Mouse (Mus musculus) thymus, postnatal 0 days (tissue): ENCODE results near the gene Npm1. TPM values are rescaled to one million over a fixed set of nuclear protein-coding genes. Genes with fewer than 3 reads are reported as not detected.
A peak's percentile ranks its signal among the peaks of the same experiment; 100 is the strongest.

Source experiments
- DNase-seq: peaks from one replicate; pipeline ENCODE4 v3.0.0-alpha.2; 2015; ENCODE audit warnings: low spot score
- polyA plus RNA-seq: library from polyadenylated mRNA; unstranded; fragments of >200 nt; fragmentation: Nextera tagmentation; extraction: Ambion mirVana; gene quantifications from 2 replicates; pipeline ENCODE4 v1.2.1, GENCODE M21; 2015

Npm1 gene
- polyA plus RNA-seq, 1 experiment from 2014 or later = 905 TPM

- DNase-seq = no peak
Measured at GRCm38 (mm10) chr11:33180701-33181116, 17.7 kb upstream of the Npm1 start.

GRCm38 (mm10) chr11:33179802-33180201 is 16.8 kb upstream of the Npm1 start:
- DNase-seq = no peak

GRCm38 (mm10) chr11:33176525-33177245 is 13.7 kb upstream of the Npm1 start:
- peak; percentile 41 for DNase-seq

- no peak for DNase-seq
Measured at GRCm38 (mm10) chr11:33175768-33176167, 12.8 kb upstream of the Npm1 start.

- DNase-seq = peak; percentile 59
Measured at GRCm38 (mm10) chr11:33170489-33170888, 7.5 kb upstream of the Npm1 start.

- peak; percentile 74 for DNase-seq
Measured at GRCm38 (mm10) chr11:33162211-33162997, 602 bp downstream of the Npm1 start.

GRCm38 (mm10) chr11:33159741-33160140 is 3.3 kb downstream of the Npm1 start:
- DNase-seq = no peak

- no peak for DNase-seq
Measured at GRCm38 (mm10) chr11:33157453-33158196, 5.4 kb downstream of the Npm1 start.

GRCm38 (mm10) chr11:33156436-33157015 is 6.5 kb downstream of the Npm1 start:
- DNase-seq = no peak

GRCm38 (mm10) chr11:33154459-33154858 is 8.5 kb downstream of the Npm1 start:
- DNase-seq = no peak

GRCm38 (mm10) chr11:33152997-33153396 is 10.0 kb downstream of the Npm1 start:
- DNase-seq = no peak

GRCm38 (mm10) chr11:33151780-33152145 is 11.2 kb downstream of the Npm1 start:
- DNase-seq = no peak

- no peak for DNase-seq
Measured at GRCm38 (mm10) chr11:33151128-33151779, 11.8 kb downstream of the Npm1 start.

- DNase-seq = no peak
Measured at GRCm38 (mm10) chr11:33150364-33150763, 12.6 kb downstream of the Npm1 start.

GRCm38 (mm10) chr11:33149453-33149852 is 13.6 kb downstream of the Npm1 start:
- DNase-seq = no peak

- no peak for DNase-seq
Measured at GRCm38 (mm10) chr11:33149088-33149436, 13.9 kb downstream of the Npm1 start.

GRCm38 (mm10) chr11:33148338-33149087 is 14.5 kb downstream of the Npm1 start:
- peak; percentile 76 for DNase-seq

- peak; percentile 23 for DNase-seq
Measured at GRCm38 (mm10) chr11:33147572-33148337, 15.3 kb downstream of the Npm1 start.

- DNase-seq = peak; percentile 58
Measured at GRCm38 (mm10) chr11:33147171-33147571, 15.8 kb downstream of the Npm1 start, which contains the start of gene Fgf18. Gene Fgf18, minus strand, starts transcription at chr11:33147400.
